Mouse (Mus musculus): ENCODE data around the gene Mmp9.

Gene Mmp9

GRCm38 (mm10) chr2:164940140-164940830 lies at the start of gene Mmp9:
TSS of gene Mmp9 (plus strand) at chr2:164940780.
- in situ Hi-C loops (cut with MseI, MboI) = no loop called here

GRCm38 (mm10) chr2:164891056-164891834 lies 49.3 kb upstream of the Mmp9 start:
- in situ Hi-C loops (cut with MseI, MboI) = no loop called here

GRCm38 (mm10) chr2:164891908-164892695 lies 48.5 kb upstream of the Mmp9 start:
- in situ Hi-C loops (cut with MseI, MboI) = no loop called here

GRCm38 (mm10) chr2:164892696-164893216 lies 47.8 kb upstream of the Mmp9 start:
- in situ Hi-C loops (cut with MseI, MboI) = no loop called here

GRCm38 (mm10) chr2:164894048-164894447 lies 46.5 kb upstream of the Mmp9 start:
- in situ Hi-C loops (cut with MseI, MboI) = no loop called here

- in situ Hi-C loops (cut with MseI, MboI) = no loop called here
These were observed 45.9 kb upstream of the Mmp9 start for GRCm38 (mm10) chr2:164894644-164895043.

- in situ Hi-C loops (cut with MseI, MboI) = no loop called here
These were observed 44.7 kb upstream of the Mmp9 start for GRCm38 (mm10) chr2:164895885-164896284.

GRCm38 (mm10) chr2:164898008-164898407 lies 42.6 kb upstream of the Mmp9 start:
- in situ Hi-C loops (cut with MseI, MboI) = no loop called here

GRCm38 (mm10) chr2:164899034-164899433 lies 41.5 kb upstream of the Mmp9 start:
- in situ Hi-C loops (cut with MseI, MboI) = no loop called here

- in situ Hi-C loops (cut with MseI, MboI) = no loop called here
These were observed 40.7 kb upstream of the Mmp9 start for GRCm38 (mm10) chr2:164899723-164900459.

- in situ Hi-C loops (cut with MseI, MboI) = no loop called here
These were observed 39.2 kb upstream of the Mmp9 start for GRCm38 (mm10) chr2:164901380-164901779.

GRCm38 (mm10) chr2:164903496-164903895 lies 37.1 kb upstream of the Mmp9 start:
- in situ Hi-C loops (cut with MseI, MboI) = no loop called here

- in situ Hi-C loops (cut with MseI, MboI) = no loop called here
These were observed 34.5 kb upstream of the Mmp9 start for GRCm38 (mm10) chr2:164906071-164906470.

- in situ Hi-C loops (cut with MseI, MboI) = no loop called here
These were observed 33.1 kb upstream of the Mmp9 start for GRCm38 (mm10) chr2:164907511-164907910.

GRCm38 (mm10) chr2:164908011-164908410 lies 32.6 kb upstream of the Mmp9 start:
- in situ Hi-C loops (cut with MseI, MboI) = no loop called here

GRCm38 (mm10) chr2:164909100-164909499 lies 31.5 kb upstream of the Mmp9 start:
- in situ Hi-C loops (cut with MseI, MboI) = no loop called here

GRCm38 (mm10) chr2:164909542-164909941 lies 31.0 kb upstream of the Mmp9 start:
- in situ Hi-C loops (cut with MseI, MboI) = no loop called here

- in situ Hi-C loops (cut with MseI, MboI) = no loop called here
These were observed 30.1 kb upstream of the Mmp9 start for GRCm38 (mm10) chr2:164910360-164911061.

- in situ Hi-C loops (cut with MseI, MboI) = no loop called here
These were observed 29.2 kb upstream of the Mmp9 start, which contains the start of gene Zfp335 for GRCm38 (mm10) chr2:164911086-164912048. TSS of gene Zfp335 (minus strand) at chr2:164911757.

Measured in mouse trophoblast stem cell (cell line).